Mouse (Mus musculus) kidney, postnatal 0 days (tissue): ENCODE data around the gene Dcaf10. TPM values are rescaled to one million over a fixed set of nuclear protein-coding genes. Genes with fewer than 3 reads are reported as not detected.

Experiments used
- ATAC-seq: fragments of 200-750 bp; cut with Nextera tagmentation; replicated peaks from 2 replicates; pipeline ENCODE4 v1.8.0; 2017; ENCODE audit warnings: low read depth, moderate number of reproducible peaks, moderate TSS enrichment, moderate library complexity; ENCODE audit not compliant: low FRiP score
- DNase-seq: peaks from one replicate; pipeline ENCODE4 v3.0.0-alpha.2; 2016; ENCODE audit warnings: low spot score
- H3K27ac ChIP-seq: fragments of 300-500 bp; sonication (generic); 2 replicates; pipeline ENCODE4 v1.5.1; 2014; ENCODE audit warnings: mild to moderate bottlenecking
- H3K27me3 ChIP-seq: fragments of 300-500 bp; sonication (generic); 2 replicates; pipeline ENCODE4 v1.6.1; 2014; ENCODE audit warnings: low read length, mixed read lengths; ENCODE audit not compliant: insufficient read depth
- H3K36me3 ChIP-seq: fragments of 300-500 bp; sonication (generic); 2 replicates; pipeline ENCODE4 v1.6.1; 2014; ENCODE audit warnings: low read length, mixed read lengths; ENCODE audit not compliant: insufficient read depth
- H3K4me1 ChIP-seq: fragments of 300-500 bp; sonication (generic); replicated peaks from 2 replicates; pipeline ENCODE4 v1.6.1; 2014; ENCODE audit warnings: antibody characterized with exemption, low read length, mixed read lengths; ENCODE audit not compliant: insufficient read depth
- H3K4me2 ChIP-seq: fragments of 300-500 bp; sonication (generic); 2 replicates; pipeline ENCODE4 v1.6.1; 2014; ENCODE audit warnings: mild to moderate bottlenecking, low read length, moderate library complexity, mixed read lengths
- H3K4me3 ChIP-seq: fragments of 300-500 bp; sonication (generic); replicated peaks from 2 replicates; pipeline ENCODE4 v1.5.1; 2014; ENCODE audit warnings: low read depth, low read length
- H3K9ac ChIP-seq: fragments of 300-500 bp; sonication (generic); 2 replicates; pipeline ENCODE4 v1.6.1; 2014; ENCODE audit warnings: low read depth, low read length
- H3K9me3 ChIP-seq: fragments of 300-500 bp; sonication (generic); replicated peaks from 2 replicates; pipeline ENCODE4 v1.6.1; 2016; ENCODE audit warnings: low read length, inconsistent platforms, mixed read lengths
- CTCF ChIP-seq: IDR thresholded peaks from 2 replicates; pipeline ENCODE4 v1.5.1; 2016; ENCODE audit warnings: antibody characterized with exemption, low read depth, mild to moderate bottlenecking, moderate library complexity
- WGBS: fragments of 180-500 bp; shearing (Covaris S2); extraction: QIAGEN DNeasy Blood & Tissue Kit; methylation state at CpG from one replicate; pipeline ENCODE4 v1.1.7; 2014; 5-methylcytosine and 5-hydroxymethylcytosine counted together
- polyA plus RNA-seq: library from polyadenylated mRNA; unstranded; fragments of >200 nt; fragmentation: Nextera tagmentation; extraction: Ambion mirVana; gene quantifications from 2 replicates; pipeline ENCODE4 v1.2.1, GENCODE M21; 2015

Gene Dcaf10
- polyA plus RNA-seq = 12.4 and 12.8 TPM in 2 replicates

DNA sequence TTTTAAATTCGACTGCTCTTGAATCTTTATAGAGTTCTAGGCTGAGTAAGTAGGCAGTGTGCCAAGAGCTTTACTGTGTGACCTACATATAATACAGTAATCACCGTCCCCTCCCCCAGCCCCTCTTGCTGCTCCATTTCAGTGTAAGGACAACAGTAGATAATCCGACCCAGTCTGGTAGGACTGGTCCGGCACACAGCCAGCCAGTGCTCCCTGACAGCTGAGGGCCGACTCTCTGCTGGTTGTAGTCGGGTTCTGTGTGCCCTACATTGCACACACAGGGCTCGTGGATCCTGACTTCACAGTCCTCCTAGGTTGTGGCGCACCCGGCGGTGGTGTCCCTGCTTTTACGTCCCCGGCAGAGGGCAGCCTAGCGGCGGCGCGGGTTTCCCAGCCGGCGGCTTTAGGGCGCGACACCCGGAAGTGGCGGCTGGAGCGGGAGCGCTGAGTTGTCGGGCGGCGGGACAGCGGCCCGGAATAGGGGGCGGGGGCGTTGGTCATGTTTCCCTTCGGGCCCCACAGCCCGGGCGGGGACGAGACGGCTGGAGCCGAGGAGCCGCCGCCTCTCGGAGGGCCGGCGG lies at the start of gene Dcaf10:
Gene Dcaf10 (plus strand): TSS at position 433 of the 581 bp plus-strand sequence.
- TF ChIP-seq CTCF = peak; percentile 71

DNA sequence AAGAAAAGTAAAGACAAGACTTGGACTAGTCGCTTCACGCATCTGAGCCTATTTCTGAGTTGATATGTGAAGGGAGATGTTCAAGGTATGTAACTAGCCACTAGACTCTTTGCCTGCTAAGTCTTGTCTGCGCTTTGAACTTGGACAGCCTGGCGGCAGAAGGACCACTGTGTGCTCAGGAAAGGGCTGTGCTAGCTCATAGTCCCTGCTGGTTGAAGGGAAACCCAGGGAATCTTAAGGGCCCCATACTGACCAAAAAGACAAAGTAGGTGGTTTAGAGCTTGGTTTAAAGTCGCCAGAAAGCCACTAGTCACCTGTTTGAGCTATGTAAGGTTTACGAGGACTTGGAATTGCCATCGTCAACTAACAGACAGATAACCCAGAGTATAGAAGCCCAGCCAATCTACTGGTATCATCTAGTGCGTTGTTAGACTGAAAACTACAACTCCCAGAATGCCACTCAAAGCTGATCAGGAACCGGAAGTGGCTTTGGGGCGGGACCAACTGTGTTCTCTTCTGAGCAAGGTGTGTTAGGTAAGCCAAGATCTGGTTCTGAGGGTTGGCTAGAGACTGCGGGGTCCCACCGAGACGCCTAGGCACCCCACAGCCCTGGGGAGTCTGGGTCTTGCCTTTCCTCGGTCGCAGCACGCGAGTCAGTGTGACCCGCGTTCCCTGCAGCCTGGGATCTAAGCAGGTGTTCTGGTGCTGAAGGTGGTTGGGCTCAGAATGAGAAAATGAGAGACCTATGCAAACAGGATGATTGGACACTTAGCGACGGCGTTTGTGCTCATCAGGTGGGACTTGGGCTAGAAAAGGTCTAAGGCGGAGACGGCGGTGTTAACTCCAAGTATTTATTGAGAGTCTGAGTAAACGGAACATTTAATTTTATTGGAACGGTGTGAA lies 45.0 kb upstream of the Dcaf10 start, which contains the start of gene Trmt10b:
Gene Trmt10b (plus strand): TSS at position 466 of the 903 bp plus-strand sequence.
- Histone ChIP-seq H3K36me3 (0 out of 2 replicates have a peak, but pooled peaks cover 7% of the 10 kb centered on the region), H3K27ac (no peak within 1 kb of the TSS), H3K9me3 (no peaks in the 10 kb centered on the region), H3K27me3 (no peaks in the 10 kb centered on the region), H3K4me3 (peak within 1 kb of the TSS; percentile 91), H3K4me1 (peaks cover 6% of the 10 kb centered on the region; the same call in 1 of the 2 replicates), H3K9ac (peak within 1 kb of the TSS; percentile 67), H3K4me2 (peak within 1 kb of the TSS; percentile 86)
- peak; percentile 61 for ATAC-seq
- WGBS = 22% methylated on average over 27 of the region's 27 CpGs
- peak; percentile 86 for DNase-seq
- TF ChIP-seq CTCF = no peak

More for the DNA sequence above, at the start of gene Dcaf10:
- no peaks in the 10 kb centered on the region for H3K36me3 ChIP-seq
- peak within 1 kb of the TSS; percentile 94 for H3K9ac ChIP-seq
- peak within 1 kb of the TSS; percentile 92 for H3K4me2 ChIP-seq
- peak within 1 kb of the TSS; percentile 99 for H3K27ac ChIP-seq
- H3K9me3 ChIP-seq = no peaks in the 10 kb centered on the region
- 3% methylated on average over 37 of the region's 42 CpGs for WGBS
- H3K27me3 ChIP-seq = no peaks in the 10 kb centered on the region
- peak; percentile 94 for DNase-seq
- ATAC-seq = peak; percentile 93
- peaks cover 10% of the 10 kb centered on the region; the same call in 1 of the 2 replicates for H3K4me1 ChIP-seq
- H3K4me3 ChIP-seq = peak within 1 kb of the TSS; percentile 93

DNA sequence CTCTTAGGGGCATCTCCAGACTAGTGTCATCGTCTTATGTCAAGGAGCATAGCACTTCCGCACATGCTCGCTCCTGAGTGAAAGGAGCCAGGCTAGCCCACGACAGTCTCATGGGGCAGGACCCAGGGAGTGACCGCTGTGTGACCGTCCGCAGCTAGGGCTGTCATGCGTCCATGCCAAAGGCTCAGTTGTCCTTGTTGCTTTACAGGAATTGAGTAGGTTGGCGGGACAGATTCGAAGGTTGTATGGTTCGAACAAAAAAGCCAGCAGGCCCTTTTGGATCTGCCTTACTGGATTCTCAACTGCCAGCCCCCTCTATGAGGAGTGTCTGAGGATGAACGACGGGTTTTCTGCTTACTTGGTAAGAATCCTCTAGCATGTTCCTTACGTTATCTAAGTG lies 36.4 kb upstream of the Dcaf10 start:
- DNase-seq = no peak
- no peak overlapping the region for H3K4me3 ChIP-seq
- no peaks in the 10 kb centered on the region for H3K4me1 ChIP-seq
- no peaks in the 10 kb centered on the region for H3K27me3 ChIP-seq
- WGBS = 96% methylated on average over 14 of the region's 14 CpGs
- H3K36me3 ChIP-seq = 0 out of 2 replicates have a peak, but pooled peaks cover 26% of the 10 kb centered on the region
- no peak for ATAC-seq
- no peaks in the 10 kb centered on the region for H3K9me3 ChIP-seq
- H3K4me2 ChIP-seq = no peak overlapping the region
- TF ChIP-seq CTCF = no peak
- no peak overlapping the region for H3K9ac ChIP-seq
- H3K27ac ChIP-seq = no peak overlapping the region

DNA sequence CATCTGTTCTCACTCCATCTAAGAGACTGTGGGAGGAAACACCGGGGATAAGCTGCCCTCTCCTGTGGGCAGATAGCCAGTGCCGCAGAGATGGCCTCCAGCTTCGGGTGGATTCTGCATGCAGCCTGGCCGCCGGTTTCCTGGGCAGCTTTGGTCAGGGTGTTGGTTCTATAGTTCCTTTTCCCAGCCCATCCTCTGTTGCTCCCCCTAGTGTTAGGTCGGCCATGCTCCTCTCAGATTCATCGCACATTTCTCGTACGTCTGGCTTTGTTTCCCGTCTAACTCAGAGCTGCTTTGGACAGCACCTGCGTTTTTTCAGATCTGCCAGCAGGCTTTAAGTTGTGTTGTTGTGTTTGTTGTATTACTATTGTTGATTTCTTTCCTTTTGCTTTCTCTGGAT lies 33.9 kb upstream of the Dcaf10 start:
- Histone ChIP-seq H3K4me1 (no peaks in the 10 kb centered on the region), H3K36me3 (0 out of 2 replicates have a peak, but pooled peaks cover 21% of the 10 kb centered on the region), H3K27me3 (no peaks in the 10 kb centered on the region), H3K4me2 (no peak overlapping the region), H3K9ac (no peak overlapping the region), H3K4me3 (no peak overlapping the region), H3K27ac (no peak overlapping the region), H3K9me3 (no peaks in the 10 kb centered on the region)
- DNase-seq (peak; percentile 58), ATAC-seq (no peak)
- WGBS = 43% methylated on average over 11 of the region's 11 CpGs
- TF ChIP-seq CTCF = peak; percentile 73

DNA sequence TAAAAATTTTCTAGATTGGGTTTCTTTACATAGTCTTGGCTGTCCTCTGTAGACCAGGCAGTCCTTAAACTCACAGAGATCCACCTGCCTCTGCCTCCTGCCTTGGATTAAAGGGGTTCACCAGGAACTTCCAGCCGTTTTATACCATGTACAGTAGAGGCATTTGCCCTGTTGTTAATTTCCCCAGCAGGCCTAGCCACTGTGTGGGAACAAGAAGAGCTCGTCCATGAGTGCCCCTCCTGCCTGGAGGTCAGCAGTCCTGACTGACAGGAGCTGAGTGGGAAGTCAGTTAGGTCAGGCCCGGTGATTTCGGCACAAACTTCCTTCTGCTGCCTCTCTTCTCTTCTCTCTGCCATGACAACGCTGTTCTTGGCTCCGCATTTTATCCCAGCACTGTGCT lies 33.3 kb upstream of the Dcaf10 start:
- no peak for ATAC-seq
- H3K9ac ChIP-seq = no peak overlapping the region
- WGBS = 89% methylated on average over 6 of the region's 6 CpGs
- H3K4me1 ChIP-seq = no peaks in the 10 kb centered on the region
- DNase-seq = no peak
- H3K27me3 ChIP-seq = no peaks in the 10 kb centered on the region
- no peaks in the 10 kb centered on the region for H3K9me3 ChIP-seq
- no peak overlapping the region for H3K4me3 ChIP-seq
- no peak overlapping the region for H3K4me2 ChIP-seq
- 0 out of 2 replicates have a peak, but pooled peaks cover 21% of the 10 kb centered on the region for H3K36me3 ChIP-seq
- no peak for TF ChIP-seq CTCF
- H3K27ac ChIP-seq = no peak overlapping the region

DNA sequence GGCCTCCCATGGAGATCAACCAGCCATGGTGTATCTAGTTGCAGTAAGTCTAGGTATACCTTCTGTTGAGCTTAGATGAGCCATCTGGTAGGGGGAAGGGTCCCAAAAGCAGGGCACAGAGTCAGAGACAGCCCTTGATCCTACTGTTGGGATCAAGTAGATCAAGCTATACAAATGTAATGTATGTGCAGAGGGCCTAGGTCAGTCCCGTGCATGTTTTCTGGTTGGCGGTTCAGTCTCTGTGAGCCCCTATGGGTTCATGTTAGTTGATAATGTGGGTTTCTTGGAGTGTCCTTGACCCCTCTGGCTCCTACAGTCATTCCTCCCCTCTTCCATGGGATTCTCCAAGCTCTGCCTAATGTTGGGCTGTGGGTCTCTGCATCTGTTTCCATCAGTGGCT lies 30.8 kb upstream of the Dcaf10 start:
- TF ChIP-seq CTCF = no peak
- Histone ChIP-seq H3K4me1 (no peaks in the 10 kb centered on the region), H3K9me3 (no peaks in the 10 kb centered on the region), H3K4me2 (no peak overlapping the region), H3K27me3 (no peaks in the 10 kb centered on the region), H3K9ac (no peak overlapping the region), H3K4me3 (no peak overlapping the region), H3K36me3 (peaks cover 26% of the 10 kb centered on the region; the same call in 1 of the 2 replicates), H3K27ac (no peak overlapping the region)
- ATAC-seq (no peak), DNase-seq (no peak)
- WGBS = 95% methylated on average over 2 of the region's 2 CpGs
